8 mouse cellular contexts compared by ENCODE assay signal in genomic region chr7:80828146-80828860, GRCm38 (mm10). TPM values are rescaled to one million over a fixed set of nuclear protein-coding genes. Genes with fewer than 3 reads are reported as not detected.
DNase-seq lines count a peak whose midpoint lies in the region; ATAC-seq and TF ChIP-seq lines count a peak whose summit lies in the region.
"Had no signal": no experiment of that assay in that cellular context is flagged by ENCODE, and none has a peak within 500 bp of the region (broad histone marks: within the 10 kb centered on the region; RNA-seq: fewer than 3 reads in every experiment).

No protein-coding gene starts in this region.

- no peaks in the 10 kb centered on the region for H3K36me3 ChIP-seq in lung, postnatal 0 days (ENCODE audit: insufficient read depth, low read length)

- no peaks in the 10 kb centered on the region for H3K9me3 ChIP-seq in lung, postnatal 0 days (ENCODE audit: low read length)

- no peaks in the 10 kb centered on the region; the same call in none of the 2 replicates for H3K4me1 ChIP-seq in lung, postnatal 0 days (ENCODE audit: insufficient read depth, low read depth, low read length)

- no peaks in the 10 kb centered on the region for H3K27me3 ChIP-seq in lung, postnatal 0 days (replicated peaks; ENCODE audit: insufficient read depth, low read length)

- H3K27ac ChIP-seq in lung, postnatal 0 days (ENCODE audit: low read length) = no peak overlapping the region

- H3K4me3 ChIP-seq in lung, postnatal 0 days (ENCODE audit: low read depth, low read length) = no peak overlapping the region

- TF ChIP-seq CTCF in lung, postnatal 0 days (IDR thresholded peaks at IDR 0.05) = no peak

- whole genome bisulfite sequencing in lung, postnatal 0 days = 60% methylated on average over 18 of the region's 18 CpGs

- ATAC-seq in lung, postnatal 0 days = peak; percentile 22; the same call in 1 of the 2 replicates

- no peak overlapping the region for H3K4me2 ChIP-seq in lung, postnatal 0 days (replicated peaks; ENCODE audit: low read depth, low read length)

- H3K9ac ChIP-seq in lung, postnatal 0 days (replicated peaks; ENCODE audit: low read depth) = no peak overlapping the region

- no peak for TF ChIP-seq EP300 in lung, postnatal 0 days (IDR thresholded peaks at IDR 0.05)

- peak; percentile 22 for DNase-seq in retina, postnatal 1 day
- no peak for DNase-seq in retina, embryonic 14.5 days (ENCODE audit: low spot score)
- peak; percentile 78 for DNase-seq in adipocyte (ENCODE audit: low spot score)
- peak; percentile 62 for DNase-seq in lung, postnatal 0 days (ENCODE audit: low spot score)
- peak; percentile 43 to 63 for DNase-seq in thymus, postnatal 36 days
- DNase-seq in yolk sac, embryonic 10.5 days (ENCODE audit: low spot score) = no peak
- no peak for DNase-seq in kidney, adult 8-10 months
- DNase-seq: cerebellum, adult 8-10 months had no signal

RNA-seq across cellular contexts. Expression of gene Iqgap1, which starts 2.5 kb away (rescaled TPM):
- 153 and 183 TPM in 2 replicates for polyA plus RNA-seq in lung, postnatal 0 days (2015; fragmentation: Nextera tagmentation; extraction: Ambion mirVana)

RNA-seq across cellular contexts. Expression of gene Zscan2, which starts 32.4 kb away (rescaled TPM):
- 1.1 and 1.5 TPM in 2 replicates for polyA plus RNA-seq in lung, postnatal 0 days (2015; fragmentation: Nextera tagmentation; extraction: Ambion mirVana)

Comparison
In these comparisons a context has a peak if more than half of its experiments do, and no peak if none do; other contexts are left out.
1. DNase-seq: peak in retina, postnatal 1 day (single experiment), adipocyte (single experiment), lung, postnatal 0 days (single experiment) and thymus, postnatal 36 days (2 of 2); none in retina, embryonic 14.5 days (single experiment), yolk sac, embryonic 10.5 days (single experiment) and kidney, adult 8-10 months (0 of 2).